Mouse (Mus musculus) adrenal gland, adult (tissue): ENCODE results near the gene Emid1.

ENCODE experiments used
- DNase-seq, 2 experiments: peaks; one replicate each; pipeline ENCODE4 v3.0.0; 2022 to 2023; ENCODE audit warnings: low spot score in 1 of 2; ENCODE audit not compliant: inconsistent age in 2 of 2

Gene Emid1

GRCm38 (mm10) chr11:5064282-5065055 is 87.6 kb downstream of the Emid1 start:
- DNase-seq: peak in 1 of 2 experiments; percentile 60

- DNase-seq: peak in 1 of 2 experiments; percentile 49
Observed at GRCm38 (mm10) chr11:5063561-5064281, 88.3 kb downstream of the Emid1 start.

- peak; percentile 30 to 56 for DNase-seq
Observed at GRCm38 (mm10) chr11:5062860-5063505, 89.1 kb downstream of the Emid1 start.

- DNase-seq: no peak
Observed at GRCm38 (mm10) chr11:5062326-5062725, 89.7 kb downstream of the Emid1 start.

GRCm38 (mm10) chr11:5061413-5062139 is 90.5 kb downstream of the Emid1 start:
- peak; percentile 96 to 99 for DNase-seq

GRCm38 (mm10) chr11:5060756-5061412 is 91.2 kb downstream of the Emid1 start:
- DNase-seq: peak; percentile 35 to 58

GRCm38 (mm10) chr11:5059704-5060156 is 92.3 kb downstream of the Emid1 start:
- peak; percentile 43 to 72 for DNase-seq

GRCm38 (mm10) chr11:5059230-5059629 is 92.8 kb downstream of the Emid1 start:
- DNase-seq: peak in 1 of 2 experiments; percentile 55

GRCm38 (mm10) chr11:5058783-5059182 is 93.3 kb downstream of the Emid1 start:
- DNase-seq: no peak

- DNase-seq: peak; percentile 52 to 77
Observed at GRCm38 (mm10) chr11:5057856-5058641, 94.0 kb downstream of the Emid1 start, which contains the start of gene Rasl10a. Rasl10a (plus strand) TSS chr11:5058128.

- peak in 1 of 2 experiments; percentile 49 for DNase-seq
Observed at GRCm38 (mm10) chr11:5057541-5057855, 94.6 kb downstream of the Emid1 start.

- no peak for DNase-seq
Observed at GRCm38 (mm10) chr11:5057064-5057463, 95.0 kb downstream of the Emid1 start.
